Comparison of ENCODE assay signal across 28 mouse cellular contexts in genomic region chr17:14711784-14712183, GRCm38 (mm10). TPM values are rescaled to one million over a fixed set of nuclear protein-coding genes. Genes with fewer than 3 reads are reported as not detected.
"Had no signal": no experiment of that assay in that cellular context is flagged by ENCODE, and none has a peak within 500 bp of the region (broad histone marks: within the 10 kb centered on the region; RNA-seq: fewer than 3 reads in every experiment).

No protein-coding gene starts in this region.

- H3K27ac ChIP-seq: embryonic facial prominence, embryonic 10.5 days; embryonic facial prominence, embryonic 12.5 days; embryonic facial prominence, embryonic 13.5 days; embryonic facial prominence, embryonic 15.5 days; forebrain, embryonic 10.5 days; forebrain, embryonic 12.5 days; forebrain, embryonic 13.5 days; forebrain, embryonic 15.5 days; gastrocnemius, adult 2 months had no signal

- ATAC-seq: forebrain, embryonic 13.5 days; forebrain, embryonic 14.5 days; forebrain, embryonic 15.5 days; forebrain, embryonic 16.5 days; forebrain, postnatal 0 days had no signal

- H3K4me1 ChIP-seq: embryonic facial prominence, embryonic 15.5 days; forebrain, embryonic 13.5 days; forebrain, embryonic 15.5 days had no signal

- H3K4me3 ChIP-seq: embryonic facial prominence, embryonic 10.5 days; embryonic facial prominence, embryonic 12.5 days; embryonic facial prominence, embryonic 13.5 days; embryonic facial prominence, embryonic 15.5 days; erythroblast, embryonic 14.5 days; forebrain, embryonic 10.5 days; forebrain, embryonic 12.5 days; forebrain, embryonic 13.5 days; forebrain, embryonic 15.5 days; gastrocnemius, adult 2 months; heart, adult 2 months had no signal

- H3K27me3 ChIP-seq: embryonic facial prominence, embryonic 12.5 days; embryonic facial prominence, embryonic 13.5 days; embryonic facial prominence, embryonic 15.5 days; forebrain, embryonic 12.5 days; forebrain, embryonic 13.5 days; forebrain, embryonic 15.5 days had no signal

- H3K36me3 ChIP-seq: embryonic facial prominence, embryonic 10.5 days; embryonic facial prominence, embryonic 12.5 days; embryonic facial prominence, embryonic 13.5 days; embryonic facial prominence, embryonic 15.5 days; forebrain, embryonic 10.5 days; forebrain, embryonic 12.5 days; forebrain, embryonic 15.5 days had no signal

- H3K9me3 ChIP-seq: embryonic facial prominence, embryonic 10.5 days; embryonic facial prominence, embryonic 12.5 days; embryonic facial prominence, embryonic 13.5 days; embryonic facial prominence, embryonic 15.5 days; forebrain, embryonic 10.5 days; forebrain, embryonic 12.5 days; forebrain, embryonic 13.5 days; forebrain, embryonic 15.5 days had no signal

- DNase-seq: cerebellum, adult 2 months; cerebellum, adult 8-10 months; cerebellum, adult 9-10 months; cerebellum, adult 9-11 months; cerebellum, postnatal 10 days; cerebellum, postnatal 14 days; cerebellum, postnatal 25 days; cerebellum, postnatal 36 days; embryo, embryonic 11 days; forebrain, postnatal 0 days; gastrocnemius, adult 2 months; gastrocnemius, postnatal 10 days; gastrocnemius, postnatal 14 days; gastrocnemius, postnatal 36 days; heart, adult 18-20 months; heart, adult 2 months had no signal

- H3K4me2 ChIP-seq: embryonic facial prominence, embryonic 12.5 days; embryonic facial prominence, embryonic 13.5 days; embryonic facial prominence, embryonic 15.5 days; forebrain, embryonic 12.5 days; forebrain, embryonic 13.5 days; forebrain, embryonic 15.5 days had no signal

- H3K9ac ChIP-seq: embryonic facial prominence, embryonic 12.5 days; embryonic facial prominence, embryonic 13.5 days; embryonic facial prominence, embryonic 15.5 days; forebrain, embryonic 12.5 days; forebrain, embryonic 13.5 days; forebrain, embryonic 15.5 days; forebrain, postnatal 0 days had no signal

RNA-seq across cellular contexts. Expression of gene Thbs2, which starts 17.7 kb away (rescaled TPM):
- total RNA-seq: granulocyte monocyte progenitor cell, adult 5-6 weeks had no signal
- polyA plus RNA-seq: erythroblast, embryonic 14.5 days had no signal
